Mouse (Mus musculus) embryonic fibroblast, embryonic 13.5 days (primary cell): ENCODE results near the gene Kcnk13. TPM values are rescaled to one million over a fixed set of nuclear protein-coding genes. Genes with fewer than 3 reads are reported as not detected.

ENCODE experiments used
- H3K27ac ChIP-seq: 2 replicates; pipeline ENCODE4 v1.5.1; 2012; ENCODE audit warnings: low read length, control low read depth, inconsistent platforms; ENCODE audit not compliant: insufficient read depth
- H3K4me1 ChIP-seq: 2 replicates; pipeline ENCODE4 v1.6.1; 2011; ENCODE audit warnings: low read length; ENCODE audit not compliant: control insufficient read depth, insufficient read depth
- H3K4me3 ChIP-seq: 2 replicates; pipeline ENCODE4 v1.5.1; 2011; ENCODE audit warnings: mild to moderate bottlenecking, control low read depth, low read length; ENCODE audit not compliant: insufficient read depth
- CTCF ChIP-seq: IDR thresholded peaks from 2 replicates; pipeline ENCODE4 v1.5.1; 2011; ENCODE audit warnings: mild to moderate bottlenecking, control low read depth, low read length, moderate library complexity, borderline replicate concordance; ENCODE audit not compliant: insufficient read depth
- POLR2A ChIP-seq: IDR thresholded peaks from 2 replicates; pipeline ENCODE4 v1.6.1; 2011; ENCODE audit warnings: low read depth, mild to moderate bottlenecking, control low read depth, low read length, moderate library complexity
- polyA plus RNA-seq: library from polyadenylated mRNA; stranded (reverse); fragments of >200 nt; gene quantifications from 2 replicates; pipeline ENCODE4 v1.2.4, GENCODE M21; 2011; ENCODE audit warnings: low read depth; ENCODE audit not compliant: missing spikeins, insufficient read length

The Kcnk13 gene
- polyA plus RNA-seq, 1 experiment, result not detected

GRCm38 (mm10) chr12:100075715-100076114 is 111.4 kb downstream of the Kcnk13 start:
- Histone ChIP-seq H3K4me3 (no peak overlapping the region), H3K27ac (no peak overlapping the region), H3K4me1 (no peaks in the 10 kb centered on the region)
- TF ChIP-seq CTCF, result no peak

DNA sequence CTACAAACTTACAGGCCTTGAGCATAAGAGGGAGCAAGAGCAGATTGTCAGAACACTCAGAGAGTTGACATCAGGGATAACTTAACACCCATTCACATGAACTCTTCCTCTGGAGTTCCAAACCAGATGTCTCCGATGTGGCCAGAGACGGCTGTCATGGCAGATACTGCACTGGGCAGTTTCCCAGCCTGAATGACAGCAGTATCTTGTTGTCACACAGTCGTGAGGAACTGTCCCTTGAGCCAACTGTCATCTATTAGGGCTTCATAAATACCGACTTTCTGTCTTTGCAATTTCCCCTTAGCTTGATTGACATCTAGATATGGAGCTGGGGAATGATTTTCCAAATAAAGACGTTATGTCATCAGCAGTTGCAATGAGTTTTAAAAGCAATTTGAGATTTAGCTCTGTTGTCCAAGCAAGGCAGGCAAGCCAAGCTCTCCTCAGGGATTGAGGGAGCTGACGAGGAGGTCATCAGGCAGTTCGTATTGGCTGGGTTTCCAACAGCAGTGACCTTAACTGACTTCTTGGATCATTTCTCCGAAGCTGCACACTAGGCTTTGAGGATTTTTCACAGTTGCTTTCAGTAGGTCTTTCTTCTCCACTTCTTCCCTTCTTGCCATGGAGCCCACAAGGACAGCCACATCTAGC is 115.5 kb downstream of the Kcnk13 start:
- Histone ChIP-seq H3K4me3 (no peak overlapping the region), H3K4me1 (no peaks in the 10 kb centered on the region), H3K27ac (no peak overlapping the region)
- TF ChIP-seq CTCF (no peak), POLR2A (no peak)

- TF ChIP-seq CTCF (no peak), POLR2A (no peak)
- no peaks in the 10 kb centered on the region for H3K4me1 ChIP-seq
- H3K4me3 ChIP-seq, result no peak overlapping the region
- no peak overlapping the region for H3K27ac ChIP-seq
Measured at GRCm38 (mm10) chr12:100088026-100088425, 123.7 kb downstream of the Kcnk13 start.

GRCm38 (mm10) chr12:100089265-100089664 is 125.0 kb downstream of the Kcnk13 start:
- TF ChIP-seq CTCF, result no peak
- no peak for TF ChIP-seq POLR2A
- H3K4me3 ChIP-seq, result no peak overlapping the region
- H3K4me1 ChIP-seq, result no peaks in the 10 kb centered on the region
- no peak overlapping the region for H3K27ac ChIP-seq

DNA sequence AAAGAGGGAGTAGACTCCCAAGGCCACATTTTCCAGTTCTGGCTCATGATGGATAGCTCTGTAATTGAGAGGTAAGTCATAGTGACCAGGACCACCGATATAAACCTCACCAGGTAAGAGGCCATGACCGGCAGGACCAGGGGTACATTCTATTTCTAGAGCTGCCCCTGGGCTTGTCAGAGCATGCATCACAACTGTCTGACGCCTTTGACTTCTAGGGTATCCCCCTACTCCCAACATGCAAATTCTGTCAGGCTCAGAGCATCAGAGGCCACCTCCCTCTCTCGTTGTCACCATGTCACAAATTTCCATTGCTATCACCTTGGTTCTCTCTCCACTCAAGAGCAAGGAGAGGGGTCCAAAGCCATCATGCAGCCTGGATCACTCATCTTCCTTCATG is 126.5 kb downstream of the Kcnk13 start:
- H3K4me3 ChIP-seq, result no peak overlapping the region
- no peaks in the 10 kb centered on the region for H3K4me1 ChIP-seq
- no peak for TF ChIP-seq POLR2A
- TF ChIP-seq CTCF, result no peak
- H3K27ac ChIP-seq, result no peak overlapping the region

GRCm38 (mm10) chr12:100093046-100093445 is 128.7 kb downstream of the Kcnk13 start:
- TF ChIP-seq POLR2A (no peak), CTCF (no peak)
- Histone ChIP-seq H3K27ac (no peak overlapping the region), H3K4me1 (peaks cover 2% of the 10 kb centered on the region; the same call in 1 of the 2 replicates), H3K4me3 (no peak overlapping the region)

- H3K27ac ChIP-seq, result no peak overlapping the region
- TF ChIP-seq POLR2A (no peak), CTCF (no peak)
Measured at GRCm38 (mm10) chr12:100099971-100100706, 135.8 kb downstream of the Kcnk13 start.

GRCm38 (mm10) chr12:100100707-100101030 is 136.4 kb downstream of the Kcnk13 start:
- Histone ChIP-seq H3K27ac (no peak overlapping the region), H3K4me3 (no peak overlapping the region), H3K4me1 (peaks cover 2% of the 10 kb centered on the region)
- TF ChIP-seq CTCF, result no peak
- TF ChIP-seq POLR2A, result no peak

More at GRCm38 (mm10) chr12:100099971-100100706, 135.8 kb downstream of the Kcnk13 start:
- no peak overlapping the region for H3K4me3 ChIP-seq
- peaks cover 2% of the 10 kb centered on the region for H3K4me1 ChIP-seq

DNA sequence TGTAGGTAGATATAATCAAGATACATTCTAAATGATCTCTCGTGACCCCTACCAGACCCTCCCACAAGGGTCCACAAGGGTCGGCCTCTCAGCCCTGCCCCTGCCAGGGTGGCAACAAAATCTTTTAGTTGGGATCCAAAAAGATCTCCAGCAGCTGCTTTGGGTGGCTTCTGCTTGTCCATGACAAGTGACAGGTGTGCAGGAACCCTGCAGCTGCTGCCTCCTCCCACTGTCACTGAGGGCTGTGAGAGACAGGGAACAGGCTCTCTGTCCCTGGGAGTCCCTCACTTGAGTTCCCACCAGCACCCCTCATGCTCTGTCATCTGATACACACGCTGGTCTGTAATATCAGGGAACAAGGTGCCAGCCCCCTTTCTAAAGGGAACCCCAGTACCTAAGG is 137.4 kb downstream of the Kcnk13 start:
- H3K27ac ChIP-seq, result no peak overlapping the region
- no peak overlapping the region for H3K4me3 ChIP-seq
- TF ChIP-seq POLR2A, result no peak
- no peak for TF ChIP-seq CTCF
- H3K4me1 ChIP-seq, result peaks cover 2% of the 10 kb centered on the region

- no peak for TF ChIP-seq POLR2A
- TF ChIP-seq CTCF, result no peak
- Histone ChIP-seq H3K27ac (no peak overlapping the region), H3K4me3 (no peak overlapping the region), H3K4me1 (no peaks in the 10 kb centered on the region; the same call in 1 of the 2 replicates)
Measured at GRCm38 (mm10) chr12:100104530-100104929, 140.2 kb downstream of the Kcnk13 start.
